Mouse (Mus musculus) ES-Bruce4 (cell line): ENCODE results near the gene Tbcel. TPM values are rescaled to one million over a fixed set of nuclear protein-coding genes. Genes with fewer than 3 reads are reported as not detected.
A peak's percentile ranks its signal among the peaks of the same experiment; 100 is the strongest.

Experiments
- H3K27ac ChIP-seq: 2 replicates; pipeline ENCODE4 v1.5.1; 2012; ENCODE audit warnings: low read length, inconsistent platforms; ENCODE audit not compliant: insufficient read depth
- H3K27me3 ChIP-seq: 2 replicates; pipeline ENCODE4 v1.6.1; 2012; ENCODE audit warnings: mild to moderate bottlenecking, low read length, inconsistent platforms; ENCODE audit not compliant: control insufficient read depth, poor library complexity, insufficient read depth, severe bottlenecking
- H3K36me3 ChIP-seq: 2 replicates; pipeline ENCODE4 v1.6.1; 2012; ENCODE audit warnings: inconsistent platforms, mild to moderate bottlenecking, low read length, moderate library complexity; ENCODE audit not compliant: control insufficient read depth, poor library complexity, insufficient read depth, severe bottlenecking
- H3K4me1 ChIP-seq: one replicate; pipeline ENCODE4 v1.8.1; 2011; ENCODE audit warnings: low read length; ENCODE audit not compliant: control insufficient read depth, insufficient read depth
- H3K4me3 ChIP-seq: 2 replicates; pipeline ENCODE4 v1.5.1; 2011; ENCODE audit warnings: low read depth, mild to moderate bottlenecking, low read length
- H3K9ac ChIP-seq: 2 replicates; pipeline ENCODE4 v1.6.1; 2012; ENCODE audit warnings: low read depth, mild to moderate bottlenecking, inconsistent platforms; ENCODE audit not compliant: poor library complexity, severe bottlenecking
- H3K9me3 ChIP-seq: replicated peaks from 2 replicates; pipeline ENCODE4 v1.6.1; 2012; ENCODE audit warnings: mild to moderate bottlenecking, low read length, inconsistent platforms; ENCODE audit not compliant: control insufficient read depth, poor library complexity, insufficient read depth, severe bottlenecking
- CTCF ChIP-seq: IDR thresholded peaks from one replicate; pipeline ENCODE4 v1.8.1; 2011; ENCODE audit warnings: low read depth, low read length
- EP300 ChIP-seq: IDR thresholded peaks from 2 replicates; pipeline ENCODE4 v1.6.1; 2011; ENCODE audit warnings: low read depth, low read length; ENCODE audit not compliant: insufficient read depth
- POLR2A ChIP-seq: IDR thresholded peaks from one replicate; pipeline ENCODE4 v1.8.1; 2011; ENCODE audit warnings: low read length; ENCODE audit not compliant: insufficient read depth
- polyA plus RNA-seq: library from polyadenylated mRNA; stranded (reverse); fragments of >200 nt; gene quantifications from 2 replicates; pipeline ENCODE4 v1.2.4, GENCODE M21; 2011; ENCODE audit warnings: low read depth; ENCODE audit not compliant: missing spikeins, insufficient read depth, insufficient read length

Tbcel gene
- polyA plus RNA-seq, 1 experiment, result 27.1 TPM

GRCm38 (mm10) chr9:42461390-42462108, 46.1 kb downstream of the Tbcel start:
- Histone ChIP-seq H3K27ac (peak overlapping the region; percentile 45), H3K27me3 (no peaks in the 10 kb centered on the region), H3K4me1 (peaks cover 11% of the 10 kb centered on the region), H3K36me3 (no peaks in the 10 kb centered on the region), H3K4me3 (peak overlapping the region; percentile 76), H3K9ac (peak overlapping the region; percentile 85), H3K9me3 (no peaks in the 10 kb centered on the region)
- TF ChIP-seq EP300, result no peak
- no peak for TF ChIP-seq CTCF
- no peak for TF ChIP-seq POLR2A

GRCm38 (mm10) chr9:42460353-42460752, 47.3 kb downstream of the Tbcel start:
- peak overlapping the region; percentile 31; the same call in 1 of the 2 replicates for H3K27ac ChIP-seq
- H3K4me1 ChIP-seq, result peaks cover 11% of the 10 kb centered on the region
- 0 out of 2 replicates have a peak, but pooled peaks cover 2% of the 10 kb centered on the region for H3K36me3 ChIP-seq
- H3K4me3 ChIP-seq, result peak overlapping the region; percentile 20; the same call in 1 of the 2 replicates
- H3K9me3 ChIP-seq, result no peaks in the 10 kb centered on the region
- H3K9ac ChIP-seq, result peak overlapping the region; percentile 85
- TF ChIP-seq EP300 (no peak), POLR2A (no peak), CTCF (no peak)
- no peaks in the 10 kb centered on the region for H3K27me3 ChIP-seq

- Histone ChIP-seq H3K4me1 (peaks cover 11% of the 10 kb centered on the region), H3K9ac (peak overlapping the region; percentile 29; the same call in 1 of the 2 replicates), H3K27me3 (no peaks in the 10 kb centered on the region), H3K4me3 (no peak overlapping the region), H3K9me3 (no peaks in the 10 kb centered on the region), H3K27ac (no peak overlapping the region), H3K36me3 (0 out of 2 replicates have a peak, but pooled peaks cover 2% of the 10 kb centered on the region)
- TF ChIP-seq EP300 (no peak), CTCF (no peak), POLR2A (no peak)
Observed at GRCm38 (mm10) chr9:42459736-42460135, 47.9 kb downstream of the Tbcel start.

- no peaks in the 10 kb centered on the region for H3K27me3 ChIP-seq
- peaks cover 11% of the 10 kb centered on the region for H3K4me1 ChIP-seq
- H3K36me3 ChIP-seq, result 0 out of 2 replicates have a peak, but pooled peaks cover 2% of the 10 kb centered on the region
- no peak overlapping the region for H3K9ac ChIP-seq
- TF ChIP-seq EP300 (peak; percentile 67; the same call in 1 of the 2 replicates), POLR2A (no peak)
- no peaks in the 10 kb centered on the region for H3K9me3 ChIP-seq
- peak overlapping the region; percentile 64; the same call in 1 of the 2 replicates for H3K27ac ChIP-seq
- H3K4me3 ChIP-seq, result no peak overlapping the region
Observed at GRCm38 (mm10) chr9:42458741-42459515, 48.7 kb downstream of the Tbcel start.

GRCm38 (mm10) chr9:42457501-42457900, 50.1 kb downstream of the Tbcel start:
- H3K9me3 ChIP-seq, result no peaks in the 10 kb centered on the region
- no peaks in the 10 kb centered on the region for H3K27me3 ChIP-seq
- no peak overlapping the region for H3K9ac ChIP-seq
- peaks cover 11% of the 10 kb centered on the region for H3K4me1 ChIP-seq
- H3K4me3 ChIP-seq, result no peak overlapping the region
- TF ChIP-seq EP300 (no peak), POLR2A (no peak), CTCF (no peak)
- H3K27ac ChIP-seq, result no peak overlapping the region
- H3K36me3 ChIP-seq, result 0 out of 2 replicates have a peak, but pooled peaks cover 2% of the 10 kb centered on the region
